Mouse (Mus musculus) gastrocnemius, postnatal 25 days (tissue): ENCODE results near the gene Fbxw7. TPM values are rescaled to one million over a fixed set of nuclear protein-coding genes. Genes with fewer than 3 reads are reported as not detected.

Source experiments
- DNase-seq: peaks from one replicate; pipeline ENCODE4 v3.0.0; 2022
- total RNA-seq, 2 experiments: library from RNA; stranded (reverse); gene quantifications; 1 replicate in 1 of 2; 2 replicates in 1 of 2; pipeline ENCODE4 v1.2.3; 2021

Fbxw7 gene
- total RNA-seq, 2 experiments from 2014 or later = 15.1 to 20.5 TPM

GRCm38 (mm10) chr3:84952135-84952534 lies 137.1 kb downstream of the Fbxw7 start:
- peak; percentile 25 for DNase-seq

GRCm38 (mm10) chr3:84952585-84953187 lies 137.6 kb downstream of the Fbxw7 start:
- no peak for DNase-seq

- DNase-seq = no peak
These were observed 140.1 kb downstream of the Fbxw7 start for GRCm38 (mm10) chr3:84955011-84955775.

- no peak for DNase-seq
These were observed 140.8 kb downstream of the Fbxw7 start for GRCm38 (mm10) chr3:84955857-84956256.

- DNase-seq = no peak
These were observed 150.1 kb downstream of the Fbxw7 start for GRCm38 (mm10) chr3:84965156-84965555.

- no peak for DNase-seq
These were observed 152.3 kb downstream of the Fbxw7 start for GRCm38 (mm10) chr3:84967364-84967763.

GRCm38 (mm10) chr3:84971561-84971960 lies 156.5 kb downstream of the Fbxw7 start:
- DNase-seq = no peak

GRCm38 (mm10) chr3:84972881-84973280 lies 157.8 kb downstream of the Fbxw7 start:
- DNase-seq = no peak

- no peak for DNase-seq
These were observed 159.1 kb downstream of the Fbxw7 start for GRCm38 (mm10) chr3:84974193-84974592.

- no peak for DNase-seq
These were observed 163.6 kb downstream of the Fbxw7 start for GRCm38 (mm10) chr3:84978676-84979075.

- no peak for DNase-seq
These were observed 165.1 kb downstream of the Fbxw7 start for GRCm38 (mm10) chr3:84980158-84980557.

GRCm38 (mm10) chr3:84982688-84983087 lies 167.6 kb downstream of the Fbxw7 start:
- no peak for DNase-seq

- DNase-seq = no peak
These were observed 170.1 kb downstream of the Fbxw7 start for GRCm38 (mm10) chr3:84985121-84985625.

GRCm38 (mm10) chr3:84988880-84989279 lies 173.8 kb downstream of the Fbxw7 start:
- no peak for DNase-seq

- DNase-seq = no peak
These were observed 190.2 kb downstream of the Fbxw7 start for GRCm38 (mm10) chr3:85005257-85005656.

- DNase-seq = no peak
These were observed 197.8 kb downstream of the Fbxw7 start for GRCm38 (mm10) chr3:85012889-85013288.

- no peak for DNase-seq
These were observed 200.6 kb downstream of the Fbxw7 start for GRCm38 (mm10) chr3:85015667-85016066.

GRCm38 (mm10) chr3:85020137-85020536 lies 205.1 kb downstream of the Fbxw7 start:
- DNase-seq = no peak

- no peak for DNase-seq
These were observed 206.7 kb downstream of the Fbxw7 start for GRCm38 (mm10) chr3:85021816-85022215.

- DNase-seq = no peak
These were observed 207.7 kb downstream of the Fbxw7 start for GRCm38 (mm10) chr3:85022800-85023199.

- DNase-seq = no peak
These were observed 209.2 kb downstream of the Fbxw7 start for GRCm38 (mm10) chr3:85024237-85024636.

GRCm38 (mm10) chr3:85024817-85025705 lies 210.0 kb downstream of the Fbxw7 start:
- no peak for DNase-seq
